Comparison of ENCODE assay signal across 18 mouse cellular contexts in genomic region chr8:7956745-7957144, GRCm38 (mm10).
"Had no signal": no experiment of that assay in that cellular context is flagged by ENCODE, and none has a peak within 500 bp of the region (broad histone marks: within the 10 kb centered on the region; RNA-seq: fewer than 3 reads in every experiment).

No protein-coding gene starts in this region.

- H3K27me3 ChIP-seq: liver, embryonic 13.5 days; neural tube, embryonic 12.5 days; neural tube, embryonic 15.5 days had no signal

- H3K27ac ChIP-seq: kidney, postnatal 0 days; left cerebral cortex, adult 2 months; liver, embryonic 13.5 days; neural tube, embryonic 12.5 days; neural tube, embryonic 15.5 days had no signal

- H3K4me2 ChIP-seq: liver, embryonic 13.5 days; midbrain, embryonic 11.5 days; neural tube, embryonic 12.5 days; neural tube, embryonic 15.5 days had no signal

- H3K36me3 ChIP-seq: liver, embryonic 13.5 days; neural tube, embryonic 12.5 days; neural tube, embryonic 15.5 days had no signal

- DNase-seq: kidney, adult 2 months; kidney, postnatal 25 days; liver, embryonic 13.5 days; lung, adult 2 months; lung, postnatal 14 days; lung, postnatal 4 days; midbrain, embryonic 14.5 days; right cerebral cortex, postnatal 25 days; spleen, adult 18-20 months; thymus, adult 2 months; thymus, postnatal 14 days; thymus, postnatal 4 days had no signal

- H3K9me3 ChIP-seq: liver, embryonic 13.5 days; neural tube, embryonic 12.5 days; neural tube, embryonic 15.5 days had no signal

- H3K4me3 ChIP-seq: left cerebral cortex, adult 2 months; liver, embryonic 13.5 days; neural tube, embryonic 12.5 days; neural tube, embryonic 15.5 days had no signal

- H3K9ac ChIP-seq: liver, embryonic 13.5 days; neural tube, embryonic 12.5 days; neural tube, embryonic 15.5 days had no signal

- H3K4me1 ChIP-seq: liver, embryonic 13.5 days; neural tube, embryonic 12.5 days; neural tube, embryonic 15.5 days had no signal

- ATAC-seq: intestine, postnatal 0 days had no signal
